Mouse (Mus musculus) stomach, postnatal 0 days (tissue): ENCODE measurements around the gene Gm15737. TPM values are rescaled to one million over a fixed set of nuclear protein-coding genes. Genes with fewer than 3 reads are reported as not detected.

Experiments used
- ATAC-seq: fragments of 200-750 bp; cut with Nextera tagmentation; 2 replicates; pipeline ENCODE4 v1.8.0; 2017; ENCODE audit not compliant: low FRiP score, low TSS enrichment
- DNase-seq: peaks from one replicate; pipeline ENCODE4 v3.0.0-alpha.2; 2016; ENCODE audit warnings: low spot score
- H3K27ac ChIP-seq: fragments of 300-500 bp; sonication (generic); replicated peaks from 2 replicates; pipeline ENCODE4 v1.5.1; 2014; ENCODE audit warnings: mild to moderate bottlenecking, control low read depth
- H3K27me3 ChIP-seq: fragments of 300-500 bp; sonication (generic); 2 replicates; pipeline ENCODE4 v1.6.1; 2014; ENCODE audit warnings: low read length; ENCODE audit not compliant: control insufficient read depth, insufficient read depth
- H3K36me3 ChIP-seq: fragments of 300-500 bp; sonication (generic); 2 replicates; pipeline ENCODE4 v1.6.1; 2014; ENCODE audit warnings: low read length, mixed read lengths; ENCODE audit not compliant: control insufficient read depth, insufficient read depth
- H3K4me1 ChIP-seq: fragments of 300-500 bp; sonication (generic); replicated peaks from 2 replicates; pipeline ENCODE4 v1.6.1; 2014; ENCODE audit warnings: antibody characterized with exemption; ENCODE audit not compliant: control insufficient read depth, insufficient read depth
- H3K4me2 ChIP-seq: fragments of 300-500 bp; sonication (generic); replicated peaks from 2 replicates; pipeline ENCODE4 v1.6.1; 2014; ENCODE audit warnings: low read depth, mild to moderate bottlenecking, control low read depth, moderate library complexity
- H3K4me3 ChIP-seq: fragments of 300-500 bp; sonication (generic); 2 replicates; pipeline ENCODE4 v1.5.1; 2014; ENCODE audit warnings: low read depth, low read length, control low read depth
- H3K9ac ChIP-seq: fragments of 300-500 bp; sonication (generic); 2 replicates; pipeline ENCODE4 v1.6.1; 2014; ENCODE audit warnings: mild to moderate bottlenecking, low read length, control low read depth, mixed read lengths
- H3K9me3 ChIP-seq: fragments of 300-500 bp; sonication (generic); 2 replicates; pipeline ENCODE4 v1.6.1; 2016; ENCODE audit warnings: low read length; ENCODE audit not compliant: control insufficient read depth
- CTCF ChIP-seq: IDR thresholded peaks from 2 replicates; pipeline ENCODE4 v1.5.1; 2016; ENCODE audit warnings: antibody characterized with exemption, low read depth, mild to moderate bottlenecking, moderate library complexity
- EP300 ChIP-seq: optimal IDR thresholded peaks from 2 replicates; pipeline ENCODE3; 2016; ENCODE audit warnings: antibody characterized with exemption
- WGBS: fragments of 180-500 bp; shearing (Covaris S2); extraction: QIAGEN DNeasy Blood & Tissue Kit; methylation state at CpG from one replicate; pipeline ENCODE4 v1.1.7; 2014; 5-methylcytosine and 5-hydroxymethylcytosine counted together
- polyA plus RNA-seq: library from polyadenylated mRNA; unstranded; fragments of >200 nt; fragmentation: Nextera tagmentation; extraction: Ambion mirVana; gene quantifications from 2 replicates; pipeline ENCODE4 v1.2.1, GENCODE M21; 2015

Gm15737 gene
- polyA plus RNA-seq, 1 experiment from 2014 or later, result 0.02 TPM

DNA sequence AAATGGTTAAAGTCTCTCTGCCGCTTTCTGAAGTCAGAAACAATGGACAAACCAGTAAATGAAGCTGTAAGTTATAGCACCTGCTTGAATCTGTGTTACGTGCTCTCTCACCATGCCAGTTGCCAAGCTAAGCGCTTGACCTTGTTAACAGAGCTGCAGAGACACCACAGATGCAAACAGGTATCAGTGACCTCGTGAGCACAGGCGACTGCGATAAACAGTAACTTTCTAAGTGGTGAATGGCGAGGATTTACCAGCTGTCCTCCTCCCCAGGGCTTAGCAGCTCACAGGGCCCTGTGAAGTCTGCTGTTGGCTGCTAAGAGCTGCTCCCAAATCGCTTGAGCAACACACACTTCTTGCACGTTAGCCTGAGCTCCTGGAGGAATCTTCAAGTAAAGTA is 6.6 kb upstream of the Gm15737 start:
- no peak for DNase-seq
- Histone ChIP-seq H3K27me3 (no peaks in the 10 kb centered on the region), H3K9ac (no peak overlapping the region), H3K4me2 (no peak overlapping the region), H3K4me3 (no peak overlapping the region), H3K36me3 (no peaks in the 10 kb centered on the region), H3K4me1 (no peaks in the 10 kb centered on the region), H3K27ac (no peak overlapping the region), H3K9me3 (no peaks in the 10 kb centered on the region)
- 79% methylated on average over 9 of the region's 9 CpGs for WGBS
- no peak for ATAC-seq
- no peak for TF ChIP-seq EP300
- TF ChIP-seq CTCF, result no peak

DNA sequence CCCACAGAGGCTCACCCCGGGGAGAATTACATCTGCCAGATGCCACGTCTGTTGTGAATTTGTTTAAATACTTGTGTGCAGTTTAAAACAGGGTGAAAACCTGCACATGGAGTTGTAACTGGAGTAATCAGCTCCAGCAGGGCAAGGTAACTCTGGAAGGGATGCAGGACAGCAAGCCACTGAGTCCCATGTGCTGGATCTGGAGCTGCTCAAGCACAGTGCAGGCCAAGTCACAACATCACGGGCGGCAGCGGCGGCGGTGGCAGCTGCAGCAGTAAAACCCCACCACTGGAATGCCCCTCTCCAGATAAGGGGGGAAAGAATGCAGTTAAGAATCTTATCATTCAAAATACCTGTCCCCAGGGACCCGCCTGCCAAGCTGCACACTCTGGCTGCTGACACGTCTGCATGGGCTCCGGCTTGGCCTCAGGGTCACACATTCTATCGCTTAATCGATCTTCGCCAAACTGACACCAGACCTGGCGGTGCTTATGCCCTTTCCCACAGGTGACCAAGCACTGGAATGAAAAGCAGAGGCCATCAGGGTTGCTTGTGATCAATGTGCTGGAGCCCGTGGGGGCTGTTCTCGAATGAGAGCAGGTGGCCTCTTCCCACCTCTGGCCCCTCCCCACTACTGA is 544 bp downstream of the Gm15737 start:
- Histone ChIP-seq H3K4me2 (no peak overlapping the region), H3K9ac (no peak overlapping the region), H3K27me3 (no peaks in the 10 kb centered on the region), H3K4me3 (no peak overlapping the region), H3K9me3 (no peaks in the 10 kb centered on the region), H3K4me1 (0 out of 2 replicates have a peak, but pooled peaks cover 3% of the 10 kb centered on the region), H3K27ac (peak overlapping the region; percentile 86), H3K36me3 (peaks cover 5% of the 10 kb centered on the region; the same call in 1 of the 2 replicates)
- 33% methylated on average over 16 of the region's 16 CpGs for WGBS
- ATAC-seq, result no peak; the same call in 1 of the 2 replicates
- no peak for DNase-seq
- TF ChIP-seq CTCF (no peak), EP300 (no peak)

DNA sequence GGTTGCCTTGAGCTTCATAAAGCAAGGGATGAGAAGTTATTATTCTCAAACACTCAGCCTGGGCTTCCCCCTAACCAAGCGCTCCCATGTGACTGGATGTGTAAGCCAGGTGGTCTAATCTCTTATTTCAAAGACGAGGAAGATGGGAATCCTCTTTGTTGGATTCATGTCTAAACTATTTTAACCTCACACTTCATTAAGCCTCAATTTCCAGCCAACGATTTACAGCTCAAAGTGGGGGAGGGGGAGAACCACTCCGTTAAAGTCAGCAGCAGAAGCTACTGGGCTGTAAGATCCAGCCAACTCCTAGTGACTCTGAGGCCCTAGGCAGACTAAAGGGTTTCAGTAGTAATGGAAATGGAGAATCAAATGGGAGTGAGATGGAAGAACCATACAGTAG is 2.7 kb downstream of the Gm15737 start:
- H3K36me3 ChIP-seq, result peaks cover 5% of the 10 kb centered on the region; the same call in 1 of the 2 replicates
- WGBS, result 62% methylated on average over 4 of the region's 4 CpGs
- no peak overlapping the region for H3K4me3 ChIP-seq
- no peaks in the 10 kb centered on the region for H3K9me3 ChIP-seq
- 0 out of 2 replicates have a peak, but pooled peaks cover 3% of the 10 kb centered on the region for H3K4me1 ChIP-seq
- ATAC-seq (no peak), DNase-seq (no peak)
- no peak overlapping the region for H3K27ac ChIP-seq
- TF ChIP-seq CTCF (no peak), EP300 (no peak)
- H3K4me2 ChIP-seq, result no peak overlapping the region
- no peaks in the 10 kb centered on the region for H3K27me3 ChIP-seq
- H3K9ac ChIP-seq, result no peak overlapping the region

DNA sequence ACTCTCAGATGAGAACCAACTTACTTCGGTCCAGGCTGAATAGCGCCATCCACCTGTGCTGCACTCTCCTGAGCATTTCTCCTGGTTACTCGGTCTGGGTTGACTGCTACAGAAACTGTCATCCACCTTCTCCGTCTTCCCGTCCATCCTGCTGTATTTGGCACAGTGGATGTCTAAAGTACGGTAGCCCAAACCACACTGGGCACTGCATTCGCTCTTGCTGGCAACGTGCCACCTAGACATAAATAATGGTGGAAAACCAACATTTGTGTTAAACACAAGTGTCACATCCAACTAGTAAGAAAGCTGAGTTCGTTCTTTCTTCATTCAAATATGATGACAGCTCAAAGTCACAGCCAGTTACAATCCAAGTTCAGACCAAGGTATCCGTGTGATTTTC is 3.6 kb downstream of the Gm15737 start:
- no peak overlapping the region for H3K4me2 ChIP-seq
- no peak overlapping the region for H3K27ac ChIP-seq
- DNase-seq, result no peak
- ATAC-seq, result no peak
- H3K36me3 ChIP-seq, result peaks cover 5% of the 10 kb centered on the region; the same call in 1 of the 2 replicates
- H3K27me3 ChIP-seq, result no peaks in the 10 kb centered on the region
- 0 out of 2 replicates have a peak, but pooled peaks cover 3% of the 10 kb centered on the region for H3K4me1 ChIP-seq
- 76% methylated on average over 10 of the region's 10 CpGs for WGBS
- H3K9ac ChIP-seq, result no peak overlapping the region
- TF ChIP-seq CTCF (no peak), EP300 (no peak)
- no peaks in the 10 kb centered on the region for H3K9me3 ChIP-seq
- no peak overlapping the region for H3K4me3 ChIP-seq

DNA sequence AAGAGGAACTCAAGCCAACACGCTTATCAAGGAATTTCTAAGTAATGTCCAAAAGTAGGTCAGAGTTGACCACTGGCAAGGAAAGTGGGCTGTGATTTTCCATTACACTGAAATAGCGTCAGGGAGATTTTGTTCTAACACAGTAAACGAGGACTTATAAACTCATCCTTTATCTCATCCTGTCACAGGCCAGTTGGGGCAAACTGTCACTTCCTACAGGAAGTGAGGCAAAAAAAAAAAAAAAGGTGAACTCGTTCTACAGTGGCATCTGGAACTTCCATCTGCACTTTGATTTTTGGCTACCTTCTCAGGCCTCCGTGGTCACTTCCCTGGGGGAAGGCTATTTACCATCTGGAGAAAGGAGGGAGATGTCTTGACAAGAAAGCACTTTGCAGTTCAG is 5.7 kb downstream of the Gm15737 start:
- Histone ChIP-seq H3K27me3 (no peaks in the 10 kb centered on the region), H3K27ac (no peak overlapping the region), H3K9ac (no peak overlapping the region), H3K4me3 (no peak overlapping the region), H3K4me1 (0 out of 2 replicates have a peak, but pooled peaks cover under 1% of the 10 kb centered on the region), H3K36me3 (peaks cover 5% of the 10 kb centered on the region; the same call in 1 of the 2 replicates), H3K4me2 (no peak overlapping the region), H3K9me3 (no peaks in the 10 kb centered on the region)
- no peak for ATAC-seq
- DNase-seq, result no peak
- 57% methylated on average over 5 of the region's 5 CpGs for WGBS
- TF ChIP-seq EP300, result no peak
- no peak for TF ChIP-seq CTCF

DNA sequence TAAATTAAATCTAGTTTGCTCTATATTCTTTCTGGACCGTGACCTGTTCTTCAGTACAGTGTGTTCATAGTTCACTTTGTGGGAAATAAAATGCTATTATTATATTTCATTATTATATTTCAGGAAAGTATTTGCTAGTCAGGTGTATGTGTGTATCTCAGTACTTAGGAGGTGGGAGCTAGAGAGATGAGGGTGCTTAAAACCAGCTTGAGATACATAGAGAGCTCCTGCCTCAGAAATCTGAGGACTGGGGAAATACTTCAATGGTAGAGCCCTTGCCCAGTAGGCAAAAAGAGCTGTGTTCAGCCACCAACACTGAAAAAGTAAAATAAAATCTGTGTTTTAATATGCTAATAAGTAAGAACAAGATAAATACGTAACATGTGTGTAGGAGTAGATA is 6.2 kb downstream of the Gm15737 start:
- TF ChIP-seq CTCF, result no peak
- TF ChIP-seq EP300, result no peak
- DNase-seq (no peak), ATAC-seq (no peak)
- no peak overlapping the region for H3K27ac ChIP-seq
- no peaks in the 10 kb centered on the region for H3K27me3 ChIP-seq
- no peak overlapping the region for H3K4me3 ChIP-seq
- peaks cover 5% of the 10 kb centered on the region; the same call in 1 of the 2 replicates for H3K36me3 ChIP-seq
- WGBS, result 90% methylated on average over 2 of the region's 2 CpGs
- H3K4me1 ChIP-seq, result no peaks in the 10 kb centered on the region
- H3K4me2 ChIP-seq, result no peak overlapping the region
- H3K9ac ChIP-seq, result no peak overlapping the region
- no peaks in the 10 kb centered on the region for H3K9me3 ChIP-seq
